Comparison of ENCODE assay signal across 9 mouse cellular contexts in the genomic region with DNA sequence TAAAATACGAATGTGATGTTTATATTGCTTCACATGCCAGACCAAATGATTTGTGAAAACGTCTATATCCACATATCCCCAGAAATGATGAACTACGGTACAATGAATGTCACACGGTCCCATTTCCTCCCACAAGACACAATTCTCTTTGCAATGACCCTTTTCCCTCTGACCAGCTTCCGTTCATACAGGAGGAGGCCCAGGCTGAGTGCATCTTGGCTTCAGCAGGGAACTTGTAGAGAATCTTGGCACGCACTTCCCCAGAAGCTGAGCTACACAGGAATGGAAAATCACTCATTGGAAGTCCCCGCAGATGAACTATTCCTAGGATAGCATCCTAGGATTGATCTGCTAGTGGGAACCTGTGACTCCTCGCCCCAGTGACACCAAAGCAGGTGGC.
DNase-seq lines count a peak whose midpoint lies in the region; ATAC-seq and TF ChIP-seq lines count a peak whose summit lies in the region.
"Had no signal": no experiment of that assay in that cellular context is flagged by ENCODE, and none has a peak within 500 bp of the region (broad histone marks: within the 10 kb centered on the region; RNA-seq: fewer than 3 reads in every experiment).

No protein-coding gene starts in this region.

- WGBS in midbrain, embryonic 15.5 days = 84% methylated on average over 8 of the region's 8 CpGs
- 85% methylated on average over 8 of the region's 8 CpGs for WGBS in midbrain, embryonic 11.5 days
- WGBS in small intestine, adult 2 months = 74% methylated on average over 8 of the region's 8 CpGs
- WGBS in forebrain, embryonic 10.5 days = 92% methylated on average over 8 of the region's 8 CpGs

- no peak overlapping the region for H3K4me2 ChIP-seq in midbrain, embryonic 15.5 days
- no peak overlapping the region for H3K4me2 ChIP-seq in midbrain, embryonic 11.5 days
- H3K4me2 ChIP-seq: lung, embryonic 15.5 days had no signal

- peak; percentile 16 for DNase-seq in adrenal gland, adult 8-10 months
- DNase-seq in adrenal gland, postnatal 4 days (ENCODE audit: low spot score in 2 of 2) = no peak
- no peak for DNase-seq in midbrain, embryonic 11.5 days (ENCODE audit: low spot score, missing footprints)
- DNase-seq in heart, postnatal 25 days (ENCODE audit: low spot score) = peak; percentile 35
- no peak for DNase-seq in MN1 (ENCODE audit: low spot score)
- DNase-seq in forebrain, embryonic 10.5 days (ENCODE audit: extremely low spot score, low spot score) = no peak

- H3K27ac ChIP-seq in midbrain, embryonic 15.5 days = 0 out of 2 replicates have a peak overlapping the region, but pooled peaks have one; percentile 9
- H3K27ac ChIP-seq in midbrain, embryonic 11.5 days (ENCODE audit: low read depth, low read length) = no peak overlapping the region
- H3K27ac ChIP-seq in small intestine, adult 2 months (ENCODE audit: insufficient read depth, low read depth, low read length) = peak overlapping the region; percentile 25; the same call in 1 of the 2 replicates
- H3K27ac ChIP-seq in forebrain, embryonic 10.5 days = no peak overlapping the region
- H3K27ac ChIP-seq: lung, embryonic 15.5 days had no signal

- intact Hi-C loops in heart, postnatal 25 days (cut with DNase I) = no loop called here

- no peak for TF ChIP-seq CTCF in small intestine, adult 2 months (IDR thresholded peaks at IDR 0.05; ENCODE audit: extremely low read depth, insufficient read length, insufficient replicate concordance, low read depth, low read length)

- no peaks in the 10 kb centered on the region for H3K36me3 ChIP-seq in midbrain, embryonic 15.5 days (replicated peaks)
- no peaks in the 10 kb centered on the region for H3K36me3 ChIP-seq in midbrain, embryonic 11.5 days (ENCODE audit: control insufficient read depth, insufficient read depth, low read length)
- no peaks in the 10 kb centered on the region for H3K36me3 ChIP-seq in small intestine, adult 2 months (ENCODE audit: control insufficient read depth, insufficient read depth, low read length)
- no peaks in the 10 kb centered on the region for H3K36me3 ChIP-seq in forebrain, embryonic 10.5 days (replicated peaks)
- H3K36me3 ChIP-seq: lung, embryonic 15.5 days had no signal

- H3K4me3 ChIP-seq in midbrain, embryonic 15.5 days = no peak overlapping the region
- H3K4me3 ChIP-seq in midbrain, embryonic 11.5 days (ENCODE audit: low read depth, low read length) = no peak overlapping the region
- H3K4me3 ChIP-seq in small intestine, adult 2 months (ENCODE audit: low read depth, low read length) = no peak overlapping the region
- no peak overlapping the region for H3K4me3 ChIP-seq in forebrain, embryonic 10.5 days
- H3K4me3 ChIP-seq: lung, embryonic 15.5 days had no signal

- H3K4me1 ChIP-seq in midbrain, embryonic 15.5 days = peaks cover 9% of the 10 kb centered on the region; the same call in 1 of the 2 replicates
- no peaks in the 10 kb centered on the region for H3K4me1 ChIP-seq in midbrain, embryonic 11.5 days (ENCODE audit: control insufficient read depth, insufficient read depth, low read length)
- no peaks in the 10 kb centered on the region; the same call in 1 of the 2 replicates for H3K4me1 ChIP-seq in small intestine, adult 2 months (ENCODE audit: control insufficient read depth, insufficient read depth, insufficient read length, low read length)
- peaks cover 8% of the 10 kb centered on the region for H3K4me1 ChIP-seq in forebrain, embryonic 10.5 days

- H3K27me3 ChIP-seq in midbrain, embryonic 15.5 days (replicated peaks) = no peaks in the 10 kb centered on the region
- H3K27me3 ChIP-seq in midbrain, embryonic 11.5 days (ENCODE audit: control insufficient read depth, insufficient read depth, low read length) = no peaks in the 10 kb centered on the region
- H3K27me3 ChIP-seq in small intestine, adult 2 months (ENCODE audit: control insufficient read depth, insufficient read depth, low read length) = no peaks in the 10 kb centered on the region
- H3K27me3 ChIP-seq in forebrain, embryonic 10.5 days (ENCODE audit: poor library complexity, severe bottlenecking) = no peaks in the 10 kb centered on the region
- H3K27me3 ChIP-seq: lung, embryonic 15.5 days had no signal

- no peak for ATAC-seq in midbrain, embryonic 15.5 days (replicated peaks)
- ATAC-seq in midbrain, embryonic 11.5 days (ENCODE audit: low FRiP score) = no peak

- H3K9me3 ChIP-seq in midbrain, embryonic 15.5 days = no peaks in the 10 kb centered on the region
- no peaks in the 10 kb centered on the region for H3K9me3 ChIP-seq in midbrain, embryonic 11.5 days (ENCODE audit: control insufficient read depth, low read length)
- no peaks in the 10 kb centered on the region for H3K9me3 ChIP-seq in forebrain, embryonic 10.5 days
- H3K9me3 ChIP-seq: lung, embryonic 15.5 days had no signal

- no peak overlapping the region for H3K9ac ChIP-seq in midbrain, embryonic 15.5 days
- H3K9ac ChIP-seq in midbrain, embryonic 11.5 days (ENCODE audit: low read length) = no peak overlapping the region
- H3K9ac ChIP-seq: lung, embryonic 15.5 days had no signal

- no peak for TF ChIP-seq POLR2A in small intestine, adult 2 months (IDR thresholded peaks at IDR 0.05; ENCODE audit: low read depth, low read length)

Comparison
In these comparisons a context has a peak if more than half of its experiments do, and no peak if none do; other contexts are left out.
1. DNase-seq: peak in adrenal gland, adult 8-10 months (single experiment) and heart, postnatal 25 days (single experiment); none in adrenal gland, postnatal 4 days (0 of 2), midbrain, embryonic 11.5 days (single experiment), MN1 (single experiment) and forebrain, embryonic 10.5 days (single experiment).
2. H3K27ac ChIP-seq: peak in midbrain, embryonic 15.5 days (single experiment) and small intestine, adult 2 months (single experiment); none in midbrain, embryonic 11.5 days (single experiment) and forebrain, embryonic 10.5 days (single experiment).